In the genomic region with DNA sequence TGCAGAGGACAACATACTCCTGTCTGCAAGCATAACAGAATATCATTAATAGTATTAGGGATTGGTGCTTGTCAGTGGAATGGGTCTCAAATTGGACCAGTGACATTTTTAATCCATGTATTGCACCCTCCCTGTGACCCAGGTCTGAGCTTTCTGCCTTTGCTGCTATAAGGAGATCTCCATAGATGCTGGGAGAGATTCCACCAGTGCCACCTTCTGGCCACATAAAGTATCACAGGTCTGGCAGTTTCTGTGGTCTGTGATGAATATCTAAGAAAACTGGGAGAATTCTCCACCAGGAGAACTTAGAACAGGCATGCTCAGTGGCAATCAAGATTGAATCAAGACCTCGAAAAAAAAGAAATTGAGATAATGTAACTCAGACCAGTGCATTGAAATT, we compare ENCODE assay signal across 9 mouse cellular contexts.
DNase-seq lines count a peak whose midpoint lies in the region; ATAC-seq lines count a peak whose summit lies in the region.
"Had no signal": no experiment of that assay in that cellular context is flagged by ENCODE, and none has a peak within 500 bp of the region (broad histone marks: within the 10 kb centered on the region; RNA-seq: fewer than 3 reads in every experiment).

No protein-coding gene starts in this region.

- no peak for ATAC-seq in embryonic facial prominence, embryonic 11.5 days (replicated peaks; ENCODE audit: insufficient number of reproducible peaks, low FRiP score, low TSS enrichment, low read depth)
- peak; percentile 51; the same call in 1 of the 2 replicates for ATAC-seq in hindbrain, embryonic 14.5 days (ENCODE audit: low FRiP score)
- ATAC-seq in midbrain, embryonic 15.5 days (replicated peaks), result peak; percentile 60; the same call in 1 of the 2 replicates
- no peak for ATAC-seq in monocyte, adult 5-6 weeks (replicated peaks; ENCODE audit: insufficient number of reproducible peaks, low FRiP score, low TSS enrichment, poor library complexity, severe bottlenecking)

- 61% methylated on average over 1 of the region's 1 CpGs for WGBS in embryonic facial prominence, embryonic 11.5 days
- 53% methylated on average over 1 of the region's 1 CpGs for WGBS in hindbrain, embryonic 14.5 days
- 44% methylated on average over 1 of the region's 1 CpGs for WGBS in midbrain, embryonic 15.5 days

- no peak overlapping the region for H3K27ac ChIP-seq in embryonic facial prominence, embryonic 11.5 days (replicated peaks; ENCODE audit: low read depth, low read length)
- H3K27ac ChIP-seq in hindbrain, embryonic 14.5 days, result no peak overlapping the region
- H3K27ac ChIP-seq in midbrain, embryonic 15.5 days, result no peak overlapping the region

- no peaks in the 10 kb centered on the region for H3K4me1 ChIP-seq in embryonic facial prominence, embryonic 11.5 days (ENCODE audit: control insufficient read depth, insufficient read depth, low read length)
- no peaks in the 10 kb centered on the region for H3K4me1 ChIP-seq in hindbrain, embryonic 14.5 days (replicated peaks; ENCODE audit: control insufficient read depth, insufficient read depth, low read length)
- H3K4me1 ChIP-seq in midbrain, embryonic 15.5 days, result no peaks in the 10 kb centered on the region

- no peaks in the 10 kb centered on the region for H3K27me3 ChIP-seq in embryonic facial prominence, embryonic 11.5 days (ENCODE audit: control insufficient read depth, insufficient read depth, low read length)
- no peaks in the 10 kb centered on the region for H3K27me3 ChIP-seq in hindbrain, embryonic 14.5 days (ENCODE audit: control insufficient read depth, insufficient read depth, low read length)
- no peaks in the 10 kb centered on the region for H3K27me3 ChIP-seq in midbrain, embryonic 15.5 days (replicated peaks)

- H3K9me3 ChIP-seq in embryonic facial prominence, embryonic 11.5 days (replicated peaks; ENCODE audit: control insufficient read depth, low read length), result no peaks in the 10 kb centered on the region
- no peaks in the 10 kb centered on the region for H3K9me3 ChIP-seq in hindbrain, embryonic 14.5 days (ENCODE audit: control insufficient read depth, low read length)
- H3K9me3 ChIP-seq in midbrain, embryonic 15.5 days, result no peaks in the 10 kb centered on the region

- no peak overlapping the region for H3K4me3 ChIP-seq in embryonic facial prominence, embryonic 11.5 days (ENCODE audit: low read depth, low read length)
- no peak overlapping the region for H3K4me3 ChIP-seq in hindbrain, embryonic 14.5 days (replicated peaks; ENCODE audit: low read length)
- no peak overlapping the region for H3K4me3 ChIP-seq in midbrain, embryonic 15.5 days
- H3K4me3 ChIP-seq: erythroblast, embryonic 14.5 days had no signal

- no peak overlapping the region for H3K4me2 ChIP-seq in embryonic facial prominence, embryonic 11.5 days (ENCODE audit: low read depth, low read length)
- H3K4me2 ChIP-seq in hindbrain, embryonic 14.5 days (replicated peaks), result no peak overlapping the region
- H3K4me2 ChIP-seq in midbrain, embryonic 15.5 days, result no peak overlapping the region

- H3K9ac ChIP-seq in embryonic facial prominence, embryonic 11.5 days (replicated peaks; ENCODE audit: low read length), result no peak overlapping the region
- H3K9ac ChIP-seq in hindbrain, embryonic 14.5 days, result no peak overlapping the region
- H3K9ac ChIP-seq in midbrain, embryonic 15.5 days, result no peak overlapping the region

- DNase-seq in ovary, postnatal 14 days (ENCODE audit: low spot score), result peak; percentile 29
- DNase-seq in ovary, adult 18-20 months (ENCODE audit: low spot score), result no peak
- peak; percentile 19 for DNase-seq in adipocyte (ENCODE audit: low spot score)
- peak; percentile 72 for DNase-seq in embryonic facial prominence, embryonic 11.5 days (ENCODE audit: low spot score)
- DNase-seq in hindbrain, embryonic 14.5 days (ENCODE audit: low spot score), result peak; percentile 70
- DNase-seq in left cerebral cortex, adult 11 months (ENCODE audit: low spot score), result peak; percentile 40

- H3K36me3 ChIP-seq in embryonic facial prominence, embryonic 11.5 days (replicated peaks; ENCODE audit: control insufficient read depth, insufficient read depth, low read depth, low read length), result no peaks in the 10 kb centered on the region
- H3K36me3 ChIP-seq in hindbrain, embryonic 14.5 days (replicated peaks; ENCODE audit: control insufficient read depth, insufficient read depth), result no peaks in the 10 kb centered on the region
- H3K36me3 ChIP-seq in midbrain, embryonic 15.5 days (replicated peaks), result no peaks in the 10 kb centered on the region

Comparison
In these comparisons a context has a peak if more than half of its experiments do, and no peak if none do; other contexts are left out.
1. ATAC-seq: peak in hindbrain, embryonic 14.5 days (single experiment) and midbrain, embryonic 15.5 days (single experiment); none in embryonic facial prominence, embryonic 11.5 days (single experiment) and monocyte, adult 5-6 weeks (single experiment).